Mouse (Mus musculus): ENCODE data around the gene Zswim5. TPM values are rescaled to one million over a fixed set of nuclear protein-coding genes. Genes with fewer than 3 reads are reported as not detected.

The Zswim5 gene
- polyA plus RNA-seq, 1 experiment from 2014 or later = 3.3 TPM

GRCm38 (mm10) chr4:116877729-116878321, 649 bp downstream of the Zswim5 start:
- WGBS = under 1% methylated on average over 45 of the region's 57 CpGs
- Histone ChIP-seq H3K4me1 (ENCODE audit: control insufficient read depth, insufficient read depth, low read length) (no peaks in the 10 kb centered on the region), H3K4me3 (ENCODE audit: low read depth, low read length) (peak overlapping the region; percentile 87), H3K27ac (replicated peaks; ENCODE audit: low read depth, low read length) (peak overlapping the region; percentile 81), H3K4me2 (ENCODE audit: low read depth, low read length) (peak overlapping the region; percentile 94), H3K9me3 (replicated peaks; ENCODE audit: control insufficient read depth, low read length) (no peaks in the 10 kb centered on the region), H3K9ac (replicated peaks; ENCODE audit: low read length) (peak overlapping the region; percentile 81), H3K36me3 (replicated peaks; ENCODE audit: control insufficient read depth, insufficient read depth, low read depth, low read length) (no peaks in the 10 kb centered on the region), H3K27me3 (ENCODE audit: control insufficient read depth, insufficient read depth, low read length) (peaks cover 4% of the 10 kb centered on the region)
- ATAC-seq (replicated peaks; ENCODE audit: insufficient number of reproducible peaks, low FRiP score, low TSS enrichment, low read depth) = peak; percentile 19; the same call in 1 of the 2 replicates
- DNase-seq (ENCODE audit: low spot score) = peak; percentile 48

- H3K4me2 ChIP-seq (ENCODE audit: low read depth, low read length) = peak overlapping the region; percentile 94; the same call in 1 of the 2 replicates
- H3K36me3 ChIP-seq (replicated peaks; ENCODE audit: control insufficient read depth, insufficient read depth, low read depth, low read length) = no peaks in the 10 kb centered on the region
- no peak overlapping the region for H3K27ac ChIP-seq (replicated peaks; ENCODE audit: low read depth, low read length)
- no peaks in the 10 kb centered on the region for H3K4me1 ChIP-seq (ENCODE audit: control insufficient read depth, insufficient read depth, low read length)
- peak; percentile 52 for DNase-seq (ENCODE audit: low spot score)
- 5% methylated on average over 11 of the region's 11 CpGs for WGBS
- H3K9ac ChIP-seq (replicated peaks; ENCODE audit: low read length) = no peak overlapping the region
- peaks cover 4% of the 10 kb centered on the region for H3K27me3 ChIP-seq (ENCODE audit: control insufficient read depth, insufficient read depth, low read length)
- no peak for ATAC-seq (replicated peaks; ENCODE audit: insufficient number of reproducible peaks, low FRiP score, low TSS enrichment, low read depth)
- H3K4me3 ChIP-seq (ENCODE audit: low read depth, low read length) = peak overlapping the region; percentile 87
- no peaks in the 10 kb centered on the region for H3K9me3 ChIP-seq (replicated peaks; ENCODE audit: control insufficient read depth, low read length)
These were observed 1.3 kb downstream of the Zswim5 start for GRCm38 (mm10) chr4:116878491-116878890.

GRCm38 (mm10) chr4:116882679-116883078, 5.5 kb downstream of the Zswim5 start:
- Histone ChIP-seq H3K27me3 (ENCODE audit: control insufficient read depth, insufficient read depth, low read length) (no peaks in the 10 kb centered on the region; the same call in 1 of the 2 replicates), H3K4me3 (ENCODE audit: low read depth, low read length) (no peak overlapping the region), H3K4me1 (ENCODE audit: control insufficient read depth, insufficient read depth, low read length) (no peaks in the 10 kb centered on the region), H3K27ac (replicated peaks; ENCODE audit: low read depth, low read length) (no peak overlapping the region), H3K9me3 (replicated peaks; ENCODE audit: control insufficient read depth, low read length) (no peaks in the 10 kb centered on the region), H3K36me3 (replicated peaks; ENCODE audit: control insufficient read depth, insufficient read depth, low read depth, low read length) (no peaks in the 10 kb centered on the region), H3K4me2 (ENCODE audit: low read depth, low read length) (no peak overlapping the region), H3K9ac (replicated peaks; ENCODE audit: low read length) (no peak overlapping the region)
- ATAC-seq (replicated peaks; ENCODE audit: insufficient number of reproducible peaks, low FRiP score, low TSS enrichment, low read depth) (no peak), DNase-seq (ENCODE audit: low spot score) (no peak)

GRCm38 (mm10) chr4:116894200-116895080, 17.3 kb downstream of the Zswim5 start:
- Histone ChIP-seq H3K9ac (replicated peaks; ENCODE audit: low read length) (no peak overlapping the region), H3K9me3 (replicated peaks; ENCODE audit: control insufficient read depth, low read length) (no peaks in the 10 kb centered on the region), H3K4me2 (ENCODE audit: low read depth, low read length) (no peak overlapping the region), H3K27ac (replicated peaks; ENCODE audit: low read depth, low read length) (no peak overlapping the region), H3K4me3 (ENCODE audit: low read depth, low read length) (no peak overlapping the region), H3K4me1 (ENCODE audit: control insufficient read depth, insufficient read depth, low read length) (no peaks in the 10 kb centered on the region), H3K36me3 (replicated peaks; ENCODE audit: control insufficient read depth, insufficient read depth, low read depth, low read length) (no peaks in the 10 kb centered on the region), H3K27me3 (ENCODE audit: control insufficient read depth, insufficient read depth, low read length) (no peaks in the 10 kb centered on the region)
- no peak for ATAC-seq (replicated peaks; ENCODE audit: insufficient number of reproducible peaks, low FRiP score, low TSS enrichment, low read depth)
- DNase-seq (ENCODE audit: low spot score) = no peak
- WGBS = 84% methylated on average over 4 of the region's 4 CpGs

GRCm38 (mm10) chr4:116910489-116911181, 33.5 kb downstream of the Zswim5 start:
- ATAC-seq (replicated peaks; ENCODE audit: insufficient number of reproducible peaks, low FRiP score, low TSS enrichment, low read depth) (no peak), DNase-seq (ENCODE audit: low spot score) (no peak)
- H3K4me3 ChIP-seq (ENCODE audit: low read depth, low read length) = no peak overlapping the region
- H3K9ac ChIP-seq (replicated peaks; ENCODE audit: low read length) = no peak overlapping the region
- no peaks in the 10 kb centered on the region for H3K36me3 ChIP-seq (replicated peaks; ENCODE audit: control insufficient read depth, insufficient read depth, low read depth, low read length)
- H3K9me3 ChIP-seq (replicated peaks; ENCODE audit: control insufficient read depth, low read length) = no peaks in the 10 kb centered on the region
- no peaks in the 10 kb centered on the region for H3K4me1 ChIP-seq (ENCODE audit: control insufficient read depth, insufficient read depth, low read length)
- no peak overlapping the region for H3K27ac ChIP-seq (replicated peaks; ENCODE audit: low read depth, low read length)
- no peak overlapping the region for H3K4me2 ChIP-seq (ENCODE audit: low read depth, low read length)
- no peaks in the 10 kb centered on the region for H3K27me3 ChIP-seq (ENCODE audit: control insufficient read depth, insufficient read depth, low read length)
- 63% methylated on average over 4 of the region's 4 CpGs for WGBS

- Histone ChIP-seq H3K9ac (replicated peaks; ENCODE audit: low read length) (no peak overlapping the region), H3K27ac (replicated peaks; ENCODE audit: low read depth, low read length) (no peak overlapping the region)
These were observed 34.0 kb downstream of the Zswim5 start for GRCm38 (mm10) chr4:116911202-116911601.

GRCm38 (mm10) chr4:116913318-116913717, 36.1 kb downstream of the Zswim5 start:
- no peak overlapping the region for H3K9ac ChIP-seq (replicated peaks; ENCODE audit: low read length)
- H3K4me3 ChIP-seq (ENCODE audit: low read depth, low read length) = no peak overlapping the region
- H3K9me3 ChIP-seq (replicated peaks; ENCODE audit: control insufficient read depth, low read length) = no peaks in the 10 kb centered on the region
- H3K27ac ChIP-seq (replicated peaks; ENCODE audit: low read depth, low read length) = no peak overlapping the region
- no peaks in the 10 kb centered on the region for H3K4me1 ChIP-seq (ENCODE audit: control insufficient read depth, insufficient read depth, low read length)
- DNase-seq (ENCODE audit: low spot score) = no peak
- no peaks in the 10 kb centered on the region for H3K36me3 ChIP-seq (replicated peaks; ENCODE audit: control insufficient read depth, insufficient read depth, low read depth, low read length)
- 94% methylated on average over 2 of the region's 2 CpGs for WGBS
- no peak overlapping the region for H3K4me2 ChIP-seq (ENCODE audit: low read depth, low read length)
- no peaks in the 10 kb centered on the region for H3K27me3 ChIP-seq (ENCODE audit: control insufficient read depth, insufficient read depth, low read length)
- ATAC-seq (replicated peaks; ENCODE audit: insufficient number of reproducible peaks, low FRiP score, low TSS enrichment, low read depth) = no peak

More at GRCm38 (mm10) chr4:116911202-116911601, 34.0 kb downstream of the Zswim5 start:
- H3K36me3 ChIP-seq (replicated peaks; ENCODE audit: control insufficient read depth, insufficient read depth, low read depth, low read length) = no peaks in the 10 kb centered on the region
- ATAC-seq (replicated peaks; ENCODE audit: insufficient number of reproducible peaks, low FRiP score, low TSS enrichment, low read depth) (no peak), DNase-seq (ENCODE audit: low spot score) (no peak)
- H3K27me3 ChIP-seq (ENCODE audit: control insufficient read depth, insufficient read depth, low read length) = no peaks in the 10 kb centered on the region
- no peak overlapping the region for H3K4me3 ChIP-seq (ENCODE audit: low read depth, low read length)
- H3K9me3 ChIP-seq (replicated peaks; ENCODE audit: control insufficient read depth, low read length) = no peaks in the 10 kb centered on the region
- H3K4me1 ChIP-seq (ENCODE audit: control insufficient read depth, insufficient read depth, low read length) = no peaks in the 10 kb centered on the region
- WGBS = 63% methylated on average over 5 of the region's 5 CpGs
- no peak overlapping the region for H3K4me2 ChIP-seq (ENCODE audit: low read depth, low read length)

Data from embryonic facial prominence, embryonic 11.5 days (tissue).